Mouse (Mus musculus) gonadal fat pad, adult 2 months (tissue): ENCODE data around the gene Chst10. TPM values are rescaled to one million over a fixed set of nuclear protein-coding genes. Genes with fewer than 3 reads are reported as not detected.

Experiments
- DNase-seq: peaks from one replicate; pipeline ENCODE4 v3.0.0-alpha.2; 2012; ENCODE audit warnings: low read depth
- polyA plus RNA-seq: library from polyadenylated mRNA; depleted of rRNA; stranded (reverse); fragments of >200 nt; gene quantifications from 2 replicates; pipeline ENCODE4 v1.2.3, GENCODE M21; 2012; rRNA removed

The Chst10 gene
- 14.0 and 16.4 TPM in 2 replicates for polyA plus RNA-seq

GRCm38 (mm10) chr1:38897431-38898248 is at the start of gene Chst10:
Gene Chst10, minus strand, starts transcription at chr1:38898161.
- no peak for DNase-seq

GRCm38 (mm10) chr1:38939608-38940007 is 41.6 kb upstream of the Chst10 start:
- no peak for DNase-seq

GRCm38 (mm10) chr1:38938849-38939248 is 40.9 kb upstream of the Chst10 start, which contains the start of gene Nms:
Gene Nms, plus strand, starts transcription at chr1:38939149.
- DNase-seq: no peak

GRCm38 (mm10) chr1:38936780-38937179 is 38.8 kb upstream of the Chst10 start:
- no peak for DNase-seq

DNA sequence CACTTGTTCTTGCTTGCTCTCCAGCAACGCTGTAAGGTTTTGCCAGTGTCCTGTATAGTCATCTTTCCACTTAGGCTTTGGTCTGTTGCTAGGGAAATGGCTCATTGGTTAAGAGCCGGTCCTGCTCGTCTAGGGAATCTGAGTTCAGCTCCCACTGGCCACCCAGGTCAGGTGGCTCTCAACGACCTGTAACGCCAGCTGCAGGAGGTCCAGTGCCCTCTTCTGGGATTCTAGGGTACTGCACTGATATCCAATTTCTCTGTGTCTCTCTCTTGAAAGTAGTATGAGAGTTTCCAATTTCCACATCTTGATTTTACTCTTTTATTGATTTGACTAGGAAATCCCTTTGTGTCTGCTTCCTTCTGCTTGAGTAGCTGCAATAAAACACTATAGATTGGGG is 36.7 kb upstream of the Chst10 start:
- DNase-seq: no peak

DNA sequence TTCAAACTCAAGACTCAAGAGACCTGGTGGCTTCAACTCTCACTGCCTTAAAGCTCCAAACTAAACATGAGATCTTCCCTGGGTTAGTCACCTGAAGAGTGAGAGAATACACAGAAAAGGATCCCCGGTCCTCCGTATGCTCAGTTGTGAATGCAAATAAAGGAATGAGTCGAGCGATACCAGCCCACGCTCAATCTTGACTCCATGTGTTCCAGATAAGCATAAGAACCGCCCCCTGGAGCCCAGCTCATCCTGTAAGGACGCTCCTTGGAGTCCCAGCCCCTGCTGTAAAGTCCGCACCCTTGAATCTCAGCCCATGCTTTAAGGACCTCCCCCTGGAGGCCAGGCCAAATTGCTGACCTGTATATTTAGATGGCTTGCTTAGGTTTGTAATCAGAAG is 32.8 kb upstream of the Chst10 start:
- no peak for DNase-seq

DNA sequence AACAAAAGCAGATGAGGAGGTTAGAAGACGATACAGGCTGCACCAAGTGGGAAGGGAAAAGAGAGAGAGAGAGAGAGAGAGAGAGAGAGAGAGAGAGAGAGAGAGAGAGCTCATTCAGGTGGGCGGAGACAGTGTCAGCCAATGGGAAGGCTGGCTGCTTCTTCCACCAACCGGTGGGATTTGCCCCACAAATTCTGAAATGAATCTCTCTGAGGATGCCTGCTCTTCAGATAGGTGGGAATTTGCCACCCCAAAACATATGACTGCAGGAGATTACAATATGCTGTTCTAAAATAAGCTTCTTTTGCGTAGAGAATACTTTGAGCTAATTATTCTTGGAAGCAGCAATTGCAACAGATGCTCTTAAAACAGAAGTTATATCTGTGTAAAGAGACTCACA is 31.5 kb upstream of the Chst10 start:
- no peak for DNase-seq

- DNase-seq: no peak
Measured at GRCm38 (mm10) chr1:38928996-38929395, 31.0 kb upstream of the Chst10 start.

- no peak for DNase-seq
Measured at GRCm38 (mm10) chr1:38903985-38904384, 6.0 kb upstream of the Chst10 start.

DNA sequence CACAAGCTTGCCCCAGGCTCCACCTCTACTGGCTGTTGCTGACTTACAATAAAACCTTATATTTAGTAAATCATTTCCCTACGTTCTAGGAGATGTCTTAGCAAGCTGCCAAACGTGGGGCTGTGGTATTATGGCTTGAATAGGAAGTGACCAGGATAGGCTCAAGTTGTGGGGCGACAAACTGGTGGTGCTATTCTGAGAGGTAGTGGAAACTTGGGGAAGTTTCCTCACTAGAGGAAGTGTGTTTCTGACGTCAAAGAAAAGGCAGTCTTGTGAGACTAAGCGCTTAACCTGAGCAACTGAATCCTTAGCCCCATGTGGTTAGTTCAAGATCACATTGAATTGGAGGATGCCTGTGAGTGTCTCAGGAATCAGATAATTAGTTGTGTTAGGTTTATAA is 4.6 kb upstream of the Chst10 start:
- DNase-seq: no peak

DNA sequence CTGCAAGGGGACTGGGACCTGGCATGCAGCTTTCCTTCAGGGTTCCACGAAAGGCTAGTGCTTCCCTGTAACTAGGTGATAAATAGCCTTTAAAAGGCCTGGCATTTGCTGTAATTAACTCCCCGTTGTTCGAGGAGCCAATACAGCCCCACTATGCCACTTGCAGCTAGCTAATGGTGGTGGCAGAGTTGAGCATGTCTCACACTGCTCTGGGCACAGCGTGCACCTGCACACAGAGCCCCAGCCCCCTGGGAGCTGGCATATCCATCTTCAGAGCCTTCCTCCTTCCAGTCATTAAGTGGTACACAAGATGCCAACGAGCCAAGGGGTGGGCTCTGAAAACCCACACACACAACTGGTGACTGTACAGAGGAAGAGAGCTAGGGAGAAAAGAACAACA is 4.9 kb downstream of the Chst10 start:
- DNase-seq: no peak

- no peak for DNase-seq
Measured at GRCm38 (mm10) chr1:38891444-38891843, 6.5 kb downstream of the Chst10 start.

- DNase-seq: no peak
Measured at GRCm38 (mm10) chr1:38888803-38889202, 9.2 kb downstream of the Chst10 start.

- no peak for DNase-seq
Measured at GRCm38 (mm10) chr1:38887011-38887410, 10.9 kb downstream of the Chst10 start.

DNA sequence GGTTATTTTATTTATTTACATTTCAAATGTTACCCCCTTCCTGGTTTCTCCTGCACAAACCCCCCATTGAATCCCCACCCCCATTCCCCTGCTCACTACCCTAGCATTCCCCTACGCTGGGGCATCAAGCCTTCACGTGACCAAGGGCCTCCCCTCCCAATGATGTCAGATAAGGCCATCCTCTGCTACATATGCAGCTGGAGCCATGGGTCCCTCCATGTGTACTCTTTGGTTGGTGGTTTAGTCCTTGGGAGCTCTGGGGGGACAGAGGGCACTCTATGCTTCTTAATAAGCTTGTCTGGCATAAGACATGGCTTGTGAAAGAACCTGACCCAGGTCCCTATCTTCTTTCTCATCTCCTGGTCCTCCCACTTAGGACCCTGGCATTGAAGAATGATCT is 11.4 kb downstream of the Chst10 start:
- no peak for DNase-seq

GRCm38 (mm10) chr1:38885956-38886355 is 12.0 kb downstream of the Chst10 start:
- no peak for DNase-seq

- no peak for DNase-seq
Measured at GRCm38 (mm10) chr1:38883766-38884165, 14.2 kb downstream of the Chst10 start.

- no peak for DNase-seq
Measured at GRCm38 (mm10) chr1:38882746-38883145, 15.2 kb downstream of the Chst10 start.

DNA sequence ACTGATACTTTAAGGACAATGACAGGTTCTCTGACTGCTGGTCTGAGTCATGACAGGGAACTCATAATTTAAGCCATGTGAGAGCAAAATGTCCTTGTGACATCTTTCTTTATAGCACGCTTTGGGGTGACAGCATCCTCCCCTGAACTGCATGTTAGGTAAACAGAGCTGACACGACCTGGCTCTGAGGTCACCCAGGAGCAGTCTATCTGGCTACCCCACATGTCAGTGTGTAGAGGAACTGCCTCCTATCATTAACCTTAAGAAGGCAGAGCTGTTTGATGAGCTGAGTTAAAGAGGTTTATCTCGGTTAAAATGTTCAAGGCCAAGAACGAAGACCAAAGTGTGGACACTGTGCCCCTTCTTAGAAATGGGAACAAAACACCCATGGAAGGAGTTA is 16.6 kb downstream of the Chst10 start:
- no peak for DNase-seq

GRCm38 (mm10) chr1:38876671-38877382 is 21.1 kb downstream of the Chst10 start:
- DNase-seq: no peak

- DNase-seq: no peak
Measured at GRCm38 (mm10) chr1:38873911-38874310, 24.1 kb downstream of the Chst10 start.

DNA sequence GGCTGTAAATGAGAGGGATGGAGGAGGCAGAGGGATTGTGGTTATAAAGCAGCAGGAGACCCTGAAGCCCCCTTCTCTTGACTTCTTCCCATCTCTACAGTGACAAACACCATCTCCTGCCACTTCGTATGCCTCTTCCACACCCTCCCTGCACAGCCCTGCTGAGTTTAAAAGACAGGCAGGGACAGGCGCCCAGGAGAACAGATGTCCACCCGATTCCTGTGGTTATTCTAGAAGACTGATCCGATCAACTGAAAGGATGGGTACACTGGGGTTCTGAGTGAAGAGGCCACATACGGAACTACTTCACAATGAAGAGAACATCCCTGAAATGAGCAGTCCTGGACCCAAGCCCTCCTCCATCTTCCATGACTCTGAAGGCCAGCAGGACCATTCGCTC is 26.1 kb downstream of the Chst10 start:
- DNase-seq: no peak
